Mouse (Mus musculus) forebrain, embryonic 10.5 days (tissue): ENCODE data around the gene Cdc42. TPM values are rescaled to one million over a fixed set of nuclear protein-coding genes. Genes with fewer than 3 reads are reported as not detected.

ENCODE experiments used
- DNase-seq: peaks from one replicate; pipeline ENCODE4 v3.0.0-alpha.2; 2017; ENCODE audit warnings: low spot score; ENCODE audit errors: extremely low spot score
- H3K27ac ChIP-seq: fragments of 300-500 bp; sonication (generic); 2 replicates; pipeline ENCODE4 v1.5.1; 2016; ENCODE audit warnings: mild to moderate bottlenecking
- H3K27me3 ChIP-seq: fragments of 300-500 bp; sonication (generic); 2 replicates; pipeline ENCODE4 v1.6.1; 2016; ENCODE audit warnings: mild to moderate bottlenecking; ENCODE audit not compliant: poor library complexity, severe bottlenecking
- H3K36me3 ChIP-seq: fragments of 300-500 bp; sonication (generic); replicated peaks from 2 replicates; pipeline ENCODE4 v1.6.1; 2016; ENCODE audit warnings: mild to moderate bottlenecking, moderate library complexity
- H3K4me1 ChIP-seq: fragments of 300-500 bp; sonication (generic); 2 replicates; pipeline ENCODE4 v1.6.1; 2016
- H3K4me3 ChIP-seq: fragments of 300-500 bp; sonication (generic); 2 replicates; pipeline ENCODE4 v1.5.1; 2016; ENCODE audit warnings: mild to moderate bottlenecking, moderate library complexity
- H3K9me3 ChIP-seq: fragments of 300-500 bp; sonication (generic); 2 replicates; pipeline ENCODE4 v1.6.1; 2016; ENCODE audit warnings: mild to moderate bottlenecking, moderate library complexity
- WGBS: fragments of 180-500 bp; shearing (Covaris S2); methylation state at CpG from one replicate; pipeline ENCODE4 v1.1.7; 2016; 5-methylcytosine and 5-hydroxymethylcytosine counted together
- polyA plus RNA-seq: library from polyadenylated mRNA; unstranded; fragments of >200 nt; fragmentation: Nextera tagmentation; extraction: Ambion mirVana; gene quantifications from 2 replicates; pipeline ENCODE4 v1.2.1, GENCODE M21; 2016

The Cdc42 gene
- 567 and 573 TPM in 2 replicates for polyA plus RNA-seq

GRCm38 (mm10) chr4:137357517-137358254, at the start of gene Cdc42:
Gene Cdc42 (minus strand): TSS chr4:137357720.
- no peaks in the 10 kb centered on the region for H3K9me3 ChIP-seq
- DNase-seq, result peak; percentile 99
- H3K27ac ChIP-seq, result peak within 1 kb of the TSS; percentile 98
- H3K36me3 ChIP-seq, result no peaks in the 10 kb centered on the region
- under 1% methylated on average over 38 of the region's 44 CpGs for WGBS
- no peaks in the 10 kb centered on the region for H3K27me3 ChIP-seq
- H3K4me3 ChIP-seq, result peak within 1 kb of the TSS; percentile 79
- peaks cover 34% of the 10 kb centered on the region for H3K4me1 ChIP-seq

GRCm38 (mm10) chr4:137405571-137405970, 48.1 kb upstream of the Cdc42 start:
- Histone ChIP-seq H3K9me3 (no peaks in the 10 kb centered on the region), H3K36me3 (no peaks in the 10 kb centered on the region), H3K27ac (no peak overlapping the region), H3K27me3 (no peaks in the 10 kb centered on the region), H3K4me3 (no peak overlapping the region), H3K4me1 (no peaks in the 10 kb centered on the region)
- DNase-seq, result no peak
- WGBS, result 96% methylated on average over 3 of the region's 3 CpGs

- H3K9me3 ChIP-seq, result no peaks in the 10 kb centered on the region
- H3K27ac ChIP-seq, result no peak overlapping the region
- WGBS, result 81% methylated on average over 15 of the region's 15 CpGs
- H3K4me1 ChIP-seq, result no peaks in the 10 kb centered on the region; the same call in 1 of the 2 replicates
- H3K36me3 ChIP-seq, result no peaks in the 10 kb centered on the region
- no peak overlapping the region for H3K4me3 ChIP-seq
- no peak for DNase-seq
- no peaks in the 10 kb centered on the region for H3K27me3 ChIP-seq
Observed at GRCm38 (mm10) chr4:137396641-137397525, 39.4 kb upstream of the Cdc42 start.

- 80% methylated on average over 9 of the region's 9 CpGs for WGBS
- H3K4me1 ChIP-seq, result peaks cover 11% of the 10 kb centered on the region
- no peak for DNase-seq
- H3K27ac ChIP-seq, result no peak overlapping the region
- H3K4me3 ChIP-seq, result no peak overlapping the region
- no peaks in the 10 kb centered on the region; the same call in 1 of the 2 replicates for H3K9me3 ChIP-seq
- H3K36me3 ChIP-seq, result peaks cover 16% of the 10 kb centered on the region
- no peaks in the 10 kb centered on the region for H3K27me3 ChIP-seq
Observed at GRCm38 (mm10) chr4:137393378-137394135, 36.0 kb upstream of the Cdc42 start.

GRCm38 (mm10) chr4:137392874-137393273, 35.4 kb upstream of the Cdc42 start:
- peaks cover 13% of the 10 kb centered on the region for H3K4me1 ChIP-seq
- peaks cover 16% of the 10 kb centered on the region for H3K36me3 ChIP-seq
- H3K4me3 ChIP-seq, result no peak overlapping the region
- WGBS, result 91% methylated on average over 9 of the region's 9 CpGs
- H3K27ac ChIP-seq, result no peak overlapping the region
- H3K9me3 ChIP-seq, result no peaks in the 10 kb centered on the region; the same call in 1 of the 2 replicates
- no peak for DNase-seq
- H3K27me3 ChIP-seq, result no peaks in the 10 kb centered on the region

GRCm38 (mm10) chr4:137391287-137391686, 33.8 kb upstream of the Cdc42 start:
- Histone ChIP-seq H3K27ac (no peak overlapping the region), H3K4me1 (peaks cover 23% of the 10 kb centered on the region), H3K4me3 (no peak overlapping the region), H3K27me3 (no peaks in the 10 kb centered on the region), H3K9me3 (no peaks in the 10 kb centered on the region; the same call in 1 of the 2 replicates), H3K36me3 (peaks cover 16% of the 10 kb centered on the region)
- WGBS, result 92% methylated on average over 3 of the region's 3 CpGs
- DNase-seq, result no peak

GRCm38 (mm10) chr4:137390196-137390595, 32.7 kb upstream of the Cdc42 start:
- DNase-seq, result no peak
- H3K36me3 ChIP-seq, result peaks cover 16% of the 10 kb centered on the region
- H3K27ac ChIP-seq, result no peak overlapping the region
- peaks cover 23% of the 10 kb centered on the region for H3K4me1 ChIP-seq
- H3K4me3 ChIP-seq, result no peak overlapping the region
- no peaks in the 10 kb centered on the region; the same call in 1 of the 2 replicates for H3K9me3 ChIP-seq
- 95% methylated on average over 4 of the region's 4 CpGs for WGBS
- H3K27me3 ChIP-seq, result no peaks in the 10 kb centered on the region

GRCm38 (mm10) chr4:137388983-137389382, 31.5 kb upstream of the Cdc42 start:
- WGBS, result 49% methylated on average over 6 of the region's 6 CpGs
- peak overlapping the region; percentile 94 for H3K27ac ChIP-seq

GRCm38 (mm10) chr4:137388059-137388794, 30.7 kb upstream of the Cdc42 start:
- H3K27me3 ChIP-seq, result no peaks in the 10 kb centered on the region
- H3K9me3 ChIP-seq, result no peaks in the 10 kb centered on the region; the same call in 1 of the 2 replicates
- 1% methylated on average over 46 of the region's 46 CpGs for WGBS
- H3K36me3 ChIP-seq, result peaks cover 16% of the 10 kb centered on the region
- H3K4me3 ChIP-seq, result peak overlapping the region; percentile 69
- DNase-seq, result peak; percentile 91
- peaks cover 23% of the 10 kb centered on the region for H3K4me1 ChIP-seq
- H3K27ac ChIP-seq, result peak overlapping the region; percentile 94

More at GRCm38 (mm10) chr4:137388983-137389382, 31.5 kb upstream of the Cdc42 start:
- Histone ChIP-seq H3K36me3 (peaks cover 16% of the 10 kb centered on the region), H3K9me3 (no peaks in the 10 kb centered on the region; the same call in 1 of the 2 replicates), H3K4me3 (peak overlapping the region; percentile 69), H3K4me1 (peaks cover 23% of the 10 kb centered on the region), H3K27me3 (no peaks in the 10 kb centered on the region)
- DNase-seq, result no peak

- 2% methylated on average over 20 of the region's 20 CpGs for WGBS
- peak overlapping the region; percentile 94 for H3K27ac ChIP-seq
- DNase-seq, result no peak
Observed at GRCm38 (mm10) chr4:137387482-137388058, 30.1 kb upstream of the Cdc42 start.

GRCm38 (mm10) chr4:137380702-137381605, 23.4 kb upstream of the Cdc42 start:
- DNase-seq, result no peak
- Histone ChIP-seq H3K4me1 (peaks cover 16% of the 10 kb centered on the region), H3K36me3 (no peaks in the 10 kb centered on the region), H3K27me3 (no peaks in the 10 kb centered on the region), H3K4me3 (peak overlapping the region; percentile 30), H3K9me3 (no peaks in the 10 kb centered on the region), H3K27ac (peak overlapping the region; percentile 77)
- WGBS, result 35% methylated on average over 15 of the region's 16 CpGs

More at GRCm38 (mm10) chr4:137387482-137388058, 30.1 kb upstream of the Cdc42 start:
- H3K4me1 ChIP-seq, result peaks cover 23% of the 10 kb centered on the region
- H3K9me3 ChIP-seq, result no peaks in the 10 kb centered on the region; the same call in 1 of the 2 replicates
- H3K4me3 ChIP-seq, result peak overlapping the region; percentile 69
- no peaks in the 10 kb centered on the region for H3K27me3 ChIP-seq
- peaks cover 16% of the 10 kb centered on the region for H3K36me3 ChIP-seq
